8 mouse cellular contexts compared by ENCODE assay signal in genomic region chr11:103015881-103016825, GRCm38 (mm10). TPM values are rescaled to one million over a fixed set of nuclear protein-coding genes. Genes with fewer than 3 reads are reported as not detected.
DNase-seq lines count a peak whose midpoint lies in the region; ATAC-seq and TF ChIP-seq lines count a peak whose summit lies in the region.

No protein-coding gene starts in this region.

- H3K27me3 ChIP-seq in cerebellum, adult 2 months (ENCODE audit: control insufficient read depth, insufficient read depth, low read length), result no peaks in the 10 kb centered on the region
- no peaks in the 10 kb centered on the region for H3K27me3 ChIP-seq in E14TG2a.4 (ENCODE audit: insufficient read depth, low read length)
- no peaks in the 10 kb centered on the region for H3K27me3 ChIP-seq in heart, embryonic 16.5 days (ENCODE audit: control insufficient read depth, insufficient read depth, low read length)

- ATAC-seq in heart, embryonic 16.5 days (replicated peaks; ENCODE audit: extremely low read depth, insufficient read depth, low FRiP score), result no peak
- peak; percentile 22; the same call in 1 of the 2 replicates for ATAC-seq in megakaryocyte, adult 5-6 weeks (ENCODE audit: poor library complexity, severe bottlenecking)
- ATAC-seq in megakaryocyte progenitor cell, adult 5-6 weeks (replicated peaks; ENCODE audit: poor library complexity), result no peak
- ATAC-seq in activated CD4-positive, CD25-positive, alpha-beta regulatory T cell, adult 4 months, result no peak

- peak overlapping the region; percentile 93 for H3K9ac ChIP-seq in heart, embryonic 16.5 days (ENCODE audit: low read length)

- peak overlapping the region; percentile 78 for H3K4me2 ChIP-seq in heart, embryonic 16.5 days (ENCODE audit: low read depth, low read length)

- peak overlapping the region; percentile 51; the same call in 1 of the 2 replicates for H3K27ac ChIP-seq in cerebellum, adult 2 months (ENCODE audit: insufficient read depth, low read length)
- H3K27ac ChIP-seq in heart, embryonic 16.5 days (ENCODE audit: low read length), result peak overlapping the region; percentile 87

- no peak for DNase-seq in cerebellum, adult 2 months
- no peak for DNase-seq in cerebellum, adult 18-20 months
- no peak for DNase-seq in frontal cortex, postnatal 10 days (ENCODE audit: low spot score in 2 of 2)

- no peaks in the 10 kb centered on the region for H3K9me3 ChIP-seq in E14TG2a.4 (ENCODE audit: low read length)
- no peaks in the 10 kb centered on the region for H3K9me3 ChIP-seq in heart, embryonic 16.5 days (replicated peaks; ENCODE audit: control insufficient read depth, low read length)

- peaks cover 25% of the 10 kb centered on the region for H3K36me3 ChIP-seq in E14TG2a.4 (ENCODE audit: insufficient read depth, low read length)
- no peaks in the 10 kb centered on the region for H3K36me3 ChIP-seq in heart, embryonic 16.5 days (ENCODE audit: control insufficient read depth, insufficient read depth)

- TF ChIP-seq POLR2A in cerebellum, adult 2 months (IDR thresholded peaks at IDR 0.05; ENCODE audit: borderline replicate concordance, insufficient read depth, low read length), result no peak

- peak overlapping the region; percentile 59 for H3K4me3 ChIP-seq in cerebellum, adult 2 months (replicated peaks; ENCODE audit: insufficient read depth, low read depth, low read length)
- H3K4me3 ChIP-seq in E14TG2a.4 (replicated peaks; ENCODE audit: low read length), result peak overlapping the region; percentile 95
- peak overlapping the region; percentile 91 for H3K4me3 ChIP-seq in heart, embryonic 16.5 days (ENCODE audit: low read length)

- 36% methylated on average over 27 of the region's 27 CpGs for WGBS in cerebellum, adult 2 months
- WGBS in heart, embryonic 16.5 days, result 44% methylated on average over 27 of the region's 27 CpGs

- no peak for TF ChIP-seq CTCF in cerebellum, adult 2 months (IDR thresholded peaks at IDR 0.05; ENCODE audit: borderline replicate concordance, insufficient read depth, low read depth, low read length)
- no peak for TF ChIP-seq CTCF in E14TG2a.4 (conservative IDR thresholded peaks at IDR 0.05; ENCODE audit: low read length)

- H3K4me1 ChIP-seq in cerebellum, adult 2 months (ENCODE audit: control insufficient read depth, insufficient read depth, low read length), result peaks cover 6% of the 10 kb centered on the region
- H3K4me1 ChIP-seq in E14TG2a.4 (replicated peaks; ENCODE audit: low read depth, low read length), result peaks cover 48% of the 10 kb centered on the region
- H3K4me1 ChIP-seq in heart, embryonic 16.5 days (ENCODE audit: control insufficient read depth, insufficient read depth, low read length), result peaks cover 13% of the 10 kb centered on the region

RNA-seq across cellular contexts. Expression of gene Nmt1, which starts 11.8 kb away (rescaled TPM):
- polyA plus RNA-seq in cerebellum, adult 2 months (2012; rRNA removed), result 58.8 and 63.2 TPM in 2 replicates
- polyA plus RNA-seq in heart, embryonic 16.5 days (2015; fragmentation: Nextera tagmentation; extraction: Ambion mirVana), result 39.1 and 41.7 TPM in 2 replicates
- 41.5 and 41.7 TPM in 2 replicates for total RNA-seq in megakaryocyte, adult 5-6 weeks (2015)
- total RNA-seq in megakaryocyte, adult 5-6 weeks (2017), result 35.0 and 40.9 TPM in 2 replicates
- 38.8 and 39.5 TPM in 2 replicates for total RNA-seq in megakaryocyte progenitor cell, adult 5-6 weeks (2015)
- total RNA-seq in megakaryocyte progenitor cell, adult 5-6 weeks (2017), result 44.8 and 45.1 TPM in 2 replicates
- 10 to 100 TPM; 62.2 to 99.9 TPM for polyA plus RNA-seq in activated CD4-positive, CD25-positive, alpha-beta regulatory T cell, adult 4 months (2017; shearing (Covaris generic))

RNA-seq across cellular contexts. Expression of gene Dcakd, which starts 12.0 kb away (rescaled TPM):
- polyA plus RNA-seq in cerebellum, adult 2 months (2012; rRNA removed), result 58.3 and 63.6 TPM in 2 replicates
- polyA plus RNA-seq in heart, embryonic 16.5 days (2015; fragmentation: Nextera tagmentation; extraction: Ambion mirVana), result 66.9 and 77.5 TPM in 2 replicates
- 20.5 and 20.7 TPM in 2 replicates for total RNA-seq in megakaryocyte, adult 5-6 weeks (2015)
- total RNA-seq in megakaryocyte, adult 5-6 weeks (2017), result 6.8 and 9.3 TPM in 2 replicates
- 27.7 and 27.9 TPM in 2 replicates for total RNA-seq in megakaryocyte progenitor cell, adult 5-6 weeks (2015)
- 17.5 and 24.2 TPM in 2 replicates for total RNA-seq in megakaryocyte progenitor cell, adult 5-6 weeks (2017)
- 10 to 100 TPM; 23.5 to 25.6 TPM for polyA plus RNA-seq in activated CD4-positive, CD25-positive, alpha-beta regulatory T cell, adult 4 months (2017; shearing (Covaris generic))
